Mouse (Mus musculus) CD8-positive naive resting alpha-beta T cell, adult 2 months (primary cell): ENCODE data around the gene Zscan18.
"Not testable (repeated sequence)": the region's sequence is repeated elsewhere in the genome, so short reads cannot be mapped to it uniquely, and the experiment has no call there.

ENCODE experiments used
- DNase-seq, 2 experiments: peaks; one replicate each; pipeline ENCODE4 v3.0.0; 2022; ENCODE audit warnings: low read depth in 2 of 2, low spot score in 2 of 2

Gene Zscan18

GRCm38 (mm10) chr7:12802866-12803726, at the start of gene Zscan18:
Zscan18 (minus strand) TSS chr7:12803635.
- peak; percentile 28 to 35 for DNase-seq

- DNase-seq, result no peak
Measured at GRCm38 (mm10) chr7:12835779-12836178, 32.3 kb upstream of the Zscan18 start.

GRCm38 (mm10) chr7:12835193-12835671, 31.8 kb upstream of the Zscan18 start:
- peak in 1 of 2 experiments; percentile 20 for DNase-seq

- DNase-seq, result peak; percentile 81 to 88
Measured at GRCm38 (mm10) chr7:12834162-12835120, 31.0 kb upstream of the Zscan18 start, which contains the start of gene Zfp110. Zfp110 (plus strand) TSS chr7:12834761.

GRCm38 (mm10) chr7:12818521-12819295, 15.3 kb upstream of the Zscan18 start, which contains the start of gene Zfp329:
Zfp329 (minus strand) TSS chr7:12818858.
- peak; percentile 89 for DNase-seq

- no peak for DNase-seq
Measured at GRCm38 (mm10) chr7:12815566-12815965, 12.1 kb upstream of the Zscan18 start.

- DNase-seq, result no peak
Measured at GRCm38 (mm10) chr7:12803727-12804071, 264 bp upstream of the Zscan18 start.

GRCm38 (mm10) chr7:12799554-12799953, 3.9 kb downstream of the Zscan18 start:
- no peak for DNase-seq

GRCm38 (mm10) chr7:12797971-12798370, 5.5 kb downstream of the Zscan18 start:
- no peak for DNase-seq

- DNase-seq, result not testable (repeated sequence)
Measured at GRCm38 (mm10) chr7:12792624-12793023, 10.8 kb downstream of the Zscan18 start.

GRCm38 (mm10) chr7:12788025-12788424, 15.4 kb downstream of the Zscan18 start:
- DNase-seq, result no peak

GRCm38 (mm10) chr7:12787333-12787732, 16.1 kb downstream of the Zscan18 start:
- DNase-seq, result no peak

- peak; percentile 68 to 70 for DNase-seq
Measured at GRCm38 (mm10) chr7:12780151-12780830, 23.1 kb downstream of the Zscan18 start.

GRCm38 (mm10) chr7:12779782-12780150, 23.7 kb downstream of the Zscan18 start:
- no peak for DNase-seq

- no peak for DNase-seq
Measured at GRCm38 (mm10) chr7:12779141-12779540, 24.3 kb downstream of the Zscan18 start.

- DNase-seq, result no peak
Measured at GRCm38 (mm10) chr7:12774606-12775005, 28.8 kb downstream of the Zscan18 start.

GRCm38 (mm10) chr7:12774111-12774510, 29.3 kb downstream of the Zscan18 start:
- no peak for DNase-seq

- no peak for DNase-seq
Measured at GRCm38 (mm10) chr7:12749431-12750198, 53.8 kb downstream of the Zscan18 start.

GRCm38 (mm10) chr7:12734904-12735303, 68.5 kb downstream of the Zscan18 start, which contains the start of gene Vmn2r56:
Vmn2r56 (minus strand) TSS chr7:12735004.
- DNase-seq, result no peak
